Mouse (Mus musculus) kidney, embryonic 15.5 days (tissue): ENCODE results near the gene Pth2. TPM values are rescaled to one million over a fixed set of nuclear protein-coding genes. Genes with fewer than 3 reads are reported as not detected.
A peak's percentile ranks its signal among the peaks of the same experiment; 100 is the strongest.

Experiments
- ATAC-seq: fragments of 200-750 bp; cut with Nextera tagmentation; replicated peaks from 2 replicates; pipeline ENCODE4 v1.8.0; 2017; ENCODE audit warnings: moderate TSS enrichment; ENCODE audit not compliant: low FRiP score
- H3K27ac ChIP-seq: fragments of 300-500 bp; sonication (generic); 2 replicates; pipeline ENCODE4 v1.5.1; 2015; ENCODE audit warnings: mild to moderate bottlenecking, inconsistent platforms
- H3K27me3 ChIP-seq: fragments of 300-500 bp; sonication (generic); 2 replicates; pipeline ENCODE4 v1.6.1; 2015; ENCODE audit warnings: inconsistent platforms
- H3K36me3 ChIP-seq: fragments of 300-500 bp; sonication (generic); 2 replicates; pipeline ENCODE4 v1.6.1; 2015; ENCODE audit warnings: inconsistent platforms
- H3K4me1 ChIP-seq: fragments of 300-500 bp; sonication (generic); 2 replicates; pipeline ENCODE4 v1.6.1; 2015; ENCODE audit warnings: inconsistent platforms
- H3K4me2 ChIP-seq: fragments of 300-500 bp; sonication (generic); 2 replicates; pipeline ENCODE4 v1.6.1; 2015; ENCODE audit warnings: moderate library complexity, mild to moderate bottlenecking, inconsistent platforms
- H3K4me3 ChIP-seq: fragments of 300-500 bp; sonication (generic); replicated peaks from 2 replicates; pipeline ENCODE4 v1.5.1; 2015; ENCODE audit warnings: mild to moderate bottlenecking, inconsistent platforms
- H3K9ac ChIP-seq: fragments of 300-500 bp; sonication (generic); 2 replicates; pipeline ENCODE4 v1.6.1; 2015; ENCODE audit warnings: mild to moderate bottlenecking, inconsistent platforms
- H3K9me3 ChIP-seq: fragments of 300-500 bp; sonication (generic); replicated peaks from 2 replicates; pipeline ENCODE4 v1.6.1; 2016; ENCODE audit warnings: inconsistent platforms
- WGBS: fragments of 180-500 bp; shearing (Covaris S2); methylation state at CpG from one replicate; pipeline ENCODE4 v1.1.7; 2015; ENCODE audit warnings: mixed read lengths; 5-methylcytosine and 5-hydroxymethylcytosine counted together
- polyA plus RNA-seq: library from polyadenylated mRNA; unstranded; fragments of >200 nt; fragmentation: Nextera tagmentation; extraction: Ambion mirVana; gene quantifications from 2 replicates; pipeline ENCODE4 v1.2.1, GENCODE M21; 2015

Pth2 gene
- polyA plus RNA-seq = not detected in 2 replicates

GRCm38 (mm10) chr7:45180896-45181477 is at the start of gene Pth2:
TSS of gene Pth2 (plus strand) at chr7:45180995.
- 16% methylated on average over 20 of the region's 20 CpGs for WGBS

GRCm38 (mm10) chr7:45131850-45132249 is 48.9 kb upstream of the Pth2 start:
- WGBS = 80% methylated on average over 11 of the region's 11 CpGs
- H3K4me2 ChIP-seq = no peak overlapping the region
- H3K9me3 ChIP-seq = no peaks in the 10 kb centered on the region
- no peak overlapping the region for H3K27ac ChIP-seq
- ATAC-seq = no peak
- peaks cover 31% of the 10 kb centered on the region for H3K4me1 ChIP-seq
- H3K36me3 ChIP-seq = peaks cover 7% of the 10 kb centered on the region
- no peaks in the 10 kb centered on the region for H3K27me3 ChIP-seq
- H3K4me3 ChIP-seq = no peak overlapping the region
- no peak overlapping the region for H3K9ac ChIP-seq

More at GRCm38 (mm10) chr7:45180896-45181477, at the start of gene Pth2:
- Histone ChIP-seq H3K9ac (no peak within 1 kb of the TSS), H3K4me3 (peak within 1 kb of the TSS; percentile 40), H3K4me1 (peaks cover 29% of the 10 kb centered on the region), H3K4me2 (peak within 1 kb of the TSS; percentile 79), H3K36me3 (no peaks in the 10 kb centered on the region), H3K9me3 (no peaks in the 10 kb centered on the region), H3K27me3 (peaks cover 99% of the 10 kb centered on the region), H3K27ac (no peak within 1 kb of the TSS)
- no peak for ATAC-seq

- no peak overlapping the region for H3K4me2 ChIP-seq
Observed at GRCm38 (mm10) chr7:45133446-45134159, 47.2 kb upstream of the Pth2 start.

GRCm38 (mm10) chr7:45134544-45135026 is 46.2 kb upstream of the Pth2 start:
- H3K4me3 ChIP-seq = no peak overlapping the region; the same call in 1 of the 2 replicates
- no peak overlapping the region for H3K9ac ChIP-seq
- no peaks in the 10 kb centered on the region for H3K9me3 ChIP-seq
- 0 out of 2 replicates have a peak, but pooled peaks cover 4% of the 10 kb centered on the region for H3K27me3 ChIP-seq
- 9% methylated on average over 12 of the region's 12 CpGs for WGBS
- peak; percentile 33; the same call in 1 of the 2 replicates for ATAC-seq
- H3K4me1 ChIP-seq = peaks cover 19% of the 10 kb centered on the region
- no peaks in the 10 kb centered on the region for H3K36me3 ChIP-seq
- no peak overlapping the region for H3K27ac ChIP-seq
- H3K4me2 ChIP-seq = peak overlapping the region; percentile 21

More at GRCm38 (mm10) chr7:45133446-45134159, 47.2 kb upstream of the Pth2 start:
- H3K27ac ChIP-seq = no peak overlapping the region
- 0 out of 2 replicates have a peak, but pooled peaks cover 4% of the 10 kb centered on the region for H3K27me3 ChIP-seq
- no peak overlapping the region for H3K4me3 ChIP-seq
- peaks cover 25% of the 10 kb centered on the region for H3K4me1 ChIP-seq
- H3K9me3 ChIP-seq = no peaks in the 10 kb centered on the region
- H3K36me3 ChIP-seq = no peaks in the 10 kb centered on the region
- WGBS = 81% methylated on average over 8 of the region's 8 CpGs
- no peak overlapping the region for H3K9ac ChIP-seq
- ATAC-seq = no peak

- Histone ChIP-seq H3K4me2 (peak overlapping the region; percentile 88), H3K4me3 (peak overlapping the region; percentile 64; the same call in 1 of the 2 replicates), H3K4me1 (peaks cover 16% of the 10 kb centered on the region), H3K9me3 (no peaks in the 10 kb centered on the region), H3K27ac (no peak overlapping the region), H3K36me3 (no peaks in the 10 kb centered on the region), H3K27me3 (0 out of 2 replicates have a peak, but pooled peaks cover 4% of the 10 kb centered on the region), H3K9ac (no peak overlapping the region)
- no peak for ATAC-seq
- 76% methylated on average over 3 of the region's 3 CpGs for WGBS
Observed at GRCm38 (mm10) chr7:45135370-45135769, 45.4 kb upstream of the Pth2 start.

GRCm38 (mm10) chr7:45135993-45136567 is 44.7 kb upstream of the Pth2 start, which contains the start of the genes Gm45713 and Flt3l:
TSS of gene Gm45713 (minus strand) at chr7:45136231.
TSS of gene Flt3l (minus strand) at chr7:45136432.
- H3K36me3 ChIP-seq = no peaks in the 10 kb centered on the region
- no peaks in the 10 kb centered on the region for H3K9me3 ChIP-seq
- H3K27ac ChIP-seq = no peak within 1 kb of the TSS
- H3K4me1 ChIP-seq = peaks cover 16% of the 10 kb centered on the region
- H3K4me3 ChIP-seq = peak within 1 kb of the TSS; percentile 64
- peak within 1 kb of the TSS; percentile 65 for H3K9ac ChIP-seq
- H3K4me2 ChIP-seq = peak within 1 kb of the TSS; percentile 88
- 0 out of 2 replicates have a peak, but pooled peaks cover 4% of the 10 kb centered on the region for H3K27me3 ChIP-seq
- ATAC-seq = peak; percentile 82
- 3% methylated on average over 29 of the region's 29 CpGs for whole genome bisulfite sequencing

- Histone ChIP-seq H3K36me3 (peaks cover 12% of the 10 kb centered on the region), H3K4me2 (no peak overlapping the region), H3K27me3 (0 out of 2 replicates have a peak, but pooled peaks cover 4% of the 10 kb centered on the region), H3K9me3 (no peaks in the 10 kb centered on the region), H3K4me3 (no peak overlapping the region), H3K4me1 (peaks cover 16% of the 10 kb centered on the region), H3K9ac (no peak overlapping the region), H3K27ac (no peak overlapping the region)
- no peak for ATAC-seq
- 80% methylated on average over 12 of the region's 12 CpGs for WGBS
Observed at GRCm38 (mm10) chr7:45137171-45138006, 43.4 kb upstream of the Pth2 start.

GRCm38 (mm10) chr7:45138403-45138802 is 42.4 kb upstream of the Pth2 start:
- Histone ChIP-seq H3K27ac (no peak overlapping the region), H3K9me3 (no peaks in the 10 kb centered on the region), H3K9ac (no peak overlapping the region), H3K36me3 (peaks cover 22% of the 10 kb centered on the region), H3K27me3 (0 out of 2 replicates have a peak, but pooled peaks cover 4% of the 10 kb centered on the region), H3K4me1 (peaks cover 16% of the 10 kb centered on the region), H3K4me3 (no peak overlapping the region), H3K4me2 (no peak overlapping the region)
- no peak for ATAC-seq
- WGBS = 82% methylated on average over 1 of the region's 1 CpGs

GRCm38 (mm10) chr7:45139904-45140723 is 40.7 kb upstream of the Pth2 start:
- Histone ChIP-seq H3K36me3 (peaks cover 39% of the 10 kb centered on the region), H3K4me2 (no peak overlapping the region), H3K9ac (no peak overlapping the region), H3K27ac (no peak overlapping the region), H3K9me3 (no peaks in the 10 kb centered on the region), H3K27me3 (0 out of 2 replicates have a peak, but pooled peaks cover 4% of the 10 kb centered on the region), H3K4me3 (no peak overlapping the region), H3K4me1 (peaks cover 10% of the 10 kb centered on the region)
- 71% methylated on average over 8 of the region's 8 CpGs for whole genome bisulfite sequencing
- ATAC-seq = no peak

GRCm38 (mm10) chr7:45141319-45141718 is 39.5 kb upstream of the Pth2 start:
- H3K4me2 ChIP-seq = no peak overlapping the region
- no peak overlapping the region for H3K9ac ChIP-seq
- 0 out of 2 replicates have a peak, but pooled peaks cover 2% of the 10 kb centered on the region for H3K4me1 ChIP-seq
- H3K36me3 ChIP-seq = peaks cover 51% of the 10 kb centered on the region
- 89% methylated on average over 3 of the region's 3 CpGs for WGBS
- no peak for ATAC-seq
- H3K9me3 ChIP-seq = no peaks in the 10 kb centered on the region
- no peak overlapping the region for H3K27ac ChIP-seq
- H3K27me3 ChIP-seq = 0 out of 2 replicates have a peak, but pooled peaks cover 4% of the 10 kb centered on the region
- no peak overlapping the region for H3K4me3 ChIP-seq
